Comparison of ENCODE assay signal across 14 mouse cellular contexts in genomic region chr17:26492246-26492645, GRCm38 (mm10).
DNase-seq lines count a peak whose midpoint lies in the region.
"Had no signal": no experiment of that assay in that cellular context is flagged by ENCODE, and none has a peak within 500 bp of the region (broad histone marks: within the 10 kb centered on the region; RNA-seq: fewer than 3 reads in every experiment).

No protein-coding gene starts in this region.

- intact Hi-C loops in heart, postnatal 10 days (cut with DNase I): no loop called here
- intact Hi-C loops in left cerebral cortex, postnatal 10 days (cut with DNase I): no loop called here

- DNase-seq in kidney, postnatal 14 days: peak; percentile 58
- DNase-seq in kidney, adult 9 months: no peak
- peak; percentile 75 for DNase-seq in heart, adult 8-10 months (ENCODE audit: low spot score)
- peak; percentile 82 to 85 for DNase-seq in heart, postnatal 10 days
- DNase-seq in lung, postnatal 14 days: peak; percentile 63
- DNase-seq in left cerebral cortex, postnatal 10 days (ENCODE audit: extremely low spot score in 1 of 2, low spot score in 2 of 2): no peak
- no peak for DNase-seq in ovary, adult 18-20 months (ENCODE audit: low spot score)
- DNase-seq in urinary bladder, postnatal 25 days (ENCODE audit: low spot score): no peak
- DNase-seq: adrenal gland, postnatal 10 days; cerebellum, adult 8-10 months; layer of hippocampus, postnatal 36 days; left cerebral cortex, postnatal 4 days; retina, postnatal 1 day; thymus, adult 18-20 months had no signal

Comparison
In these comparisons a context has a peak if more than half of its experiments do, and no peak if none do; other contexts are left out.
1. DNase-seq: peak in kidney, postnatal 14 days (single experiment), heart, adult 8-10 months (single experiment), heart, postnatal 10 days (2 of 2) and lung, postnatal 14 days (single experiment); none in kidney, adult 9 months (single experiment), left cerebral cortex, postnatal 10 days (0 of 2), ovary, adult 18-20 months (single experiment) and urinary bladder, postnatal 25 days (single experiment).